Mouse (Mus musculus): ENCODE results near the gene Rpa2. TPM values are rescaled to one million over a fixed set of nuclear protein-coding genes. Genes with fewer than 3 reads are reported as not detected.
A peak's percentile ranks its signal among the peaks of the same experiment; 100 is the strongest.
"Not testable (repeated sequence)": the region's sequence is repeated elsewhere in the genome, so short reads cannot be mapped to it uniquely, and the experiment has no call there.

The Rpa2 gene
- polyA plus RNA-seq (2012; ENCODE audit: insufficient read depth, insufficient read length, low replicate concordance, missing spikeins), result not detected in 2 replicates

GRCm38 (mm10) chr4:132767914-132768876 is at the start of gene Rpa2:
TSS of gene Rpa2 (plus strand) at chr4:132768332.
- 0 out of 2 replicates have a peak, but pooled peaks cover 2% of the 10 kb centered on the region for H3K4me1 ChIP-seq (ENCODE audit: control insufficient read depth, insufficient read depth, low read length)
- no peak for TF ChIP-seq POLR2A (IDR thresholded peaks at IDR 0.05; ENCODE audit: insufficient read depth, low read depth, low read length)
- TF ChIP-seq CTCF (IDR thresholded peaks at IDR 0.05; ENCODE audit: insufficient read depth, low read depth, low read length), result no peak
- H3K27ac ChIP-seq (ENCODE audit: insufficient read depth, low read depth, low read length), result no peak within 1 kb of the TSS
- peak within 1 kb of the TSS; percentile 95 for H3K4me3 ChIP-seq (ENCODE audit: insufficient read depth, low read depth, low read length)
- WGBS, result under 1% methylated on average over 71 of the region's 71 CpGs

GRCm38 (mm10) chr4:132728233-132728632 is 39.9 kb upstream of the Rpa2 start:
- 91% methylated on average over 8 of the region's 8 CpGs for WGBS
- H3K4me3 ChIP-seq (ENCODE audit: insufficient read depth, low read depth, low read length), result no peak overlapping the region
- no peak overlapping the region for H3K27ac ChIP-seq (ENCODE audit: insufficient read depth, low read depth, low read length)
- TF ChIP-seq POLR2A (IDR thresholded peaks at IDR 0.05; ENCODE audit: insufficient read depth, low read depth, low read length), result no peak
- TF ChIP-seq CTCF (IDR thresholded peaks at IDR 0.05; ENCODE audit: insufficient read depth, low read depth, low read length), result no peak
- H3K4me1 ChIP-seq (ENCODE audit: control insufficient read depth, insufficient read depth, low read length), result peaks cover 7% of the 10 kb centered on the region

- TF ChIP-seq POLR2A (IDR thresholded peaks at IDR 0.05; ENCODE audit: insufficient read depth, low read depth, low read length) (no peak), CTCF (IDR thresholded peaks at IDR 0.05; ENCODE audit: insufficient read depth, low read depth, low read length) (no peak)
- no peak overlapping the region for H3K27ac ChIP-seq (ENCODE audit: insufficient read depth, low read depth, low read length)
- peak overlapping the region; percentile 49 for H3K4me3 ChIP-seq (ENCODE audit: insufficient read depth, low read depth, low read length)
- peaks cover 7% of the 10 kb centered on the region for H3K4me1 ChIP-seq (ENCODE audit: control insufficient read depth, insufficient read depth, low read length)
- 54% methylated on average over 12 of the region's 12 CpGs for WGBS
These were observed 36.5 kb upstream of the Rpa2 start for GRCm38 (mm10) chr4:132731616-132732015.

GRCm38 (mm10) chr4:132732148-132732684 is 35.9 kb upstream of the Rpa2 start, which contains the start of gene Xkr8:
TSS of gene Xkr8 (minus strand) at chr4:132732546.
- Histone ChIP-seq H3K27ac (ENCODE audit: insufficient read depth, low read depth, low read length) (no peak within 1 kb of the TSS), H3K4me1 (ENCODE audit: control insufficient read depth, insufficient read depth, low read length) (peaks cover 7% of the 10 kb centered on the region), H3K4me3 (ENCODE audit: insufficient read depth, low read depth, low read length) (peak within 1 kb of the TSS; percentile 49)
- TF ChIP-seq POLR2A (IDR thresholded peaks at IDR 0.05; ENCODE audit: insufficient read depth, low read depth, low read length) (no peak), CTCF (IDR thresholded peaks at IDR 0.05; ENCODE audit: insufficient read depth, low read depth, low read length) (no peak)
- 4% methylated on average over 34 of the region's 34 CpGs for WGBS

GRCm38 (mm10) chr4:132733071-132733770 is 34.9 kb upstream of the Rpa2 start:
- TF ChIP-seq POLR2A (IDR thresholded peaks at IDR 0.05; ENCODE audit: insufficient read depth, low read depth, low read length) (no peak), CTCF (IDR thresholded peaks at IDR 0.05; ENCODE audit: insufficient read depth, low read depth, low read length) (no peak)
- H3K4me1 ChIP-seq (ENCODE audit: control insufficient read depth, insufficient read depth, low read length), result peaks cover 7% of the 10 kb centered on the region
- H3K27ac ChIP-seq (ENCODE audit: insufficient read depth, low read depth, low read length), result no peak overlapping the region
- no peak overlapping the region for H3K4me3 ChIP-seq (ENCODE audit: insufficient read depth, low read depth, low read length)
- 94% methylated on average over 25 of the region's 25 CpGs for WGBS

- Histone ChIP-seq H3K4me1 (ENCODE audit: control insufficient read depth, insufficient read depth, low read length) (peaks cover 7% of the 10 kb centered on the region), H3K27ac (ENCODE audit: insufficient read depth, low read depth, low read length) (no peak overlapping the region), H3K4me3 (ENCODE audit: insufficient read depth, low read depth, low read length) (no peak overlapping the region)
- TF ChIP-seq POLR2A (IDR thresholded peaks at IDR 0.05; ENCODE audit: insufficient read depth, low read depth, low read length) (no peak), CTCF (IDR thresholded peaks at IDR 0.05; ENCODE audit: insufficient read depth, low read depth, low read length) (no peak)
- 92% methylated on average over 2 of the region's 2 CpGs for WGBS
These were observed 33.4 kb upstream of the Rpa2 start for GRCm38 (mm10) chr4:132734766-132735165.

GRCm38 (mm10) chr4:132735389-132735788 is 32.7 kb upstream of the Rpa2 start:
- Histone ChIP-seq H3K4me1 (ENCODE audit: control insufficient read depth, insufficient read depth, low read length) (peaks cover 7% of the 10 kb centered on the region), H3K4me3 (ENCODE audit: insufficient read depth, low read depth, low read length) (no peak overlapping the region), H3K27ac (ENCODE audit: insufficient read depth, low read depth, low read length) (no peak overlapping the region)
- WGBS, result 73% methylated on average over 2 of the region's 2 CpGs
- TF ChIP-seq POLR2A (IDR thresholded peaks at IDR 0.05; ENCODE audit: insufficient read depth, low read depth, low read length) (no peak), CTCF (IDR thresholded peaks at IDR 0.05; ENCODE audit: insufficient read depth, low read depth, low read length) (no peak)

- Histone ChIP-seq H3K4me1 (ENCODE audit: control insufficient read depth, insufficient read depth, low read length) (peaks cover 7% of the 10 kb centered on the region), H3K4me3 (ENCODE audit: insufficient read depth, low read depth, low read length) (no peak overlapping the region), H3K27ac (ENCODE audit: insufficient read depth, low read depth, low read length) (no peak overlapping the region)
- WGBS, result 69% methylated on average over 3 of the region's 3 CpGs
- TF ChIP-seq POLR2A (IDR thresholded peaks at IDR 0.05; ENCODE audit: insufficient read depth, low read depth, low read length) (no peak), CTCF (IDR thresholded peaks at IDR 0.05; ENCODE audit: insufficient read depth, low read depth, low read length) (no peak)
These were observed 32.2 kb upstream of the Rpa2 start for GRCm38 (mm10) chr4:132735894-132736293.

- H3K27ac ChIP-seq (ENCODE audit: insufficient read depth, low read depth, low read length); H3K4me3 ChIP-seq (ENCODE audit: insufficient read depth, low read depth, low read length); H3K4me1 ChIP-seq (ENCODE audit: control insufficient read depth, insufficient read depth, low read length): not testable (repeated sequence)
- 93% methylated on average over 9 of the region's 9 CpGs for WGBS
These were observed 31.0 kb upstream of the Rpa2 start for GRCm38 (mm10) chr4:132737154-132737553.

Data from olfactory bulb, adult 2 months (tissue).